Mouse (Mus musculus): ENCODE measurements around the gene Hspa1a.

Gene Hspa1a

GRCm38 (mm10) chr17:34947606-34948005 is 24.4 kb downstream of the Hspa1a start:
- peak; percentile 48 for DNase-seq (ENCODE audit: low spot score)

GRCm38 (mm10) chr17:34946486-34947140 is 25.3 kb downstream of the Hspa1a start:
- no peak for DNase-seq (ENCODE audit: low spot score)

GRCm38 (mm10) chr17:34944362-34944761 is 27.6 kb downstream of the Hspa1a start:
- DNase-seq (ENCODE audit: low spot score): no peak

GRCm38 (mm10) chr17:34943128-34943815 is 28.7 kb downstream of the Hspa1a start:
- DNase-seq (ENCODE audit: low spot score): no peak

- no peak for DNase-seq (ENCODE audit: low spot score)
Measured at GRCm38 (mm10) chr17:34941344-34942041, 30.5 kb downstream of the Hspa1a start.

- no peak for DNase-seq (ENCODE audit: low spot score)
Measured at GRCm38 (mm10) chr17:34937960-34938505, 33.9 kb downstream of the Hspa1a start.

GRCm38 (mm10) chr17:34934830-34935229 is 37.1 kb downstream of the Hspa1a start:
- no peak for DNase-seq (ENCODE audit: low spot score)

GRCm38 (mm10) chr17:34934031-34934430 is 37.9 kb downstream of the Hspa1a start:
- DNase-seq (ENCODE audit: low spot score): no peak

- DNase-seq (ENCODE audit: low spot score): no peak
Measured at GRCm38 (mm10) chr17:34932287-34932686, 39.7 kb downstream of the Hspa1a start.

GRCm38 (mm10) chr17:34931735-34932098 is 40.2 kb downstream of the Hspa1a start:
- no peak for DNase-seq (ENCODE audit: low spot score)

- peak; percentile 99 for DNase-seq (ENCODE audit: low spot score)
Measured at GRCm38 (mm10) chr17:34931061-34931734, 40.8 kb downstream of the Hspa1a start, which contains the start of gene Neu1. Neu1 (plus strand) TSS chr17:34931253.

GRCm38 (mm10) chr17:34928841-34929240 is 43.1 kb downstream of the Hspa1a start:
- no peak for DNase-seq (ENCODE audit: low spot score)

- DNase-seq (ENCODE audit: low spot score): no peak
Measured at GRCm38 (mm10) chr17:34927306-34928019, 44.5 kb downstream of the Hspa1a start.

- DNase-seq (ENCODE audit: low spot score): no peak
Measured at GRCm38 (mm10) chr17:34924258-34924657, 47.7 kb downstream of the Hspa1a start.

GRCm38 (mm10) chr17:34922939-34923338 is 49.0 kb downstream of the Hspa1a start:
- DNase-seq (ENCODE audit: low spot score): peak; percentile 26
